Mouse (Mus musculus) heart, embryonic 14.5 days (tissue): ENCODE data around the gene Pga5. TPM values are rescaled to one million over a fixed set of nuclear protein-coding genes. Genes with fewer than 3 reads are reported as not detected.

Source experiments
- ATAC-seq: fragments of 200-750 bp; cut with Nextera tagmentation; 2 replicates; pipeline ENCODE4 v1.8.0; 2017; ENCODE audit warnings: low read depth, moderate TSS enrichment; ENCODE audit not compliant: insufficient number of reproducible peaks, insufficient read depth, low FRiP score
- H3K27ac ChIP-seq, 2 experiments: fragments of 200-500 bp in 1 of 2; fragments of 300-500 bp in 1 of 2; sonication (generic) in 1 of 2; replicated peaks in 1 of 2; 2 replicates each; pipeline ENCODE4 v1.5.1; 2012 to 2014; ENCODE audit warnings: low read depth in 2 of 2, low read length in 2 of 2, control low read depth in 1 of 2, mild to moderate bottlenecking in 1 of 2, mixed read lengths in 1 of 2; ENCODE audit not compliant: control insufficient read depth in 1 of 2, insufficient read depth in 1 of 2
- H3K27me3 ChIP-seq: fragments of 300-500 bp; sonication (generic); 2 replicates; pipeline ENCODE4 v1.6.1; 2014; ENCODE audit warnings: mild to moderate bottlenecking, low read length, control low read depth; ENCODE audit not compliant: control insufficient read depth, insufficient read depth
- H3K36me3 ChIP-seq: fragments of 300-500 bp; sonication (generic); 2 replicates; pipeline ENCODE4 v1.6.1; 2014; ENCODE audit warnings: mild to moderate bottlenecking, control low read depth, low read length, mixed read lengths; ENCODE audit not compliant: control insufficient read depth, insufficient read depth
- H3K4me1 ChIP-seq, 2 experiments: fragments of 200-500 bp in 1 of 2; fragments of 300-500 bp in 1 of 2; sonication (generic) in 1 of 2; 2 replicates each; pipeline ENCODE4 v1.6.1; 2012 to 2014; ENCODE audit warnings: low read length in 2 of 2, control low read depth in 1 of 2, mixed read lengths in 1 of 2; ENCODE audit not compliant: control insufficient read depth in 2 of 2, insufficient read depth in 2 of 2
- H3K4me2 ChIP-seq: fragments of 300-500 bp; sonication (generic); 2 replicates; pipeline ENCODE4 v1.6.1; 2014; ENCODE audit warnings: mild to moderate bottlenecking, low read length
- H3K4me3 ChIP-seq, 2 experiments: fragments of 200-500 bp in 1 of 2; fragments of 300-500 bp in 1 of 2; sonication (generic) in 1 of 2; 2 replicates each; pipeline ENCODE4 v1.5.1; 2012 to 2014; ENCODE audit warnings: low read length in 2 of 2, mild to moderate bottlenecking in 2 of 2, control low read depth in 1 of 2, low read depth in 1 of 2, moderate library complexity in 1 of 2; ENCODE audit not compliant: control insufficient read depth in 1 of 2, insufficient read depth in 1 of 2
- H3K9ac ChIP-seq: fragments of 300-500 bp; sonication (generic); 2 replicates; pipeline ENCODE4 v1.6.1; 2014; ENCODE audit warnings: mild to moderate bottlenecking, low read length
- H3K9me3 ChIP-seq: fragments of 300-500 bp; sonication (generic); 2 replicates; pipeline ENCODE4 v1.6.1; 2016; ENCODE audit warnings: low read length, control low read depth; ENCODE audit not compliant: control insufficient read depth
- WGBS: fragments of 180-500 bp; shearing (Covaris S2); extraction: QIAGEN DNeasy Blood & Tissue Kit; methylation state at CpG from one replicate; pipeline ENCODE4 v1.1.7; 2014; 5-methylcytosine and 5-hydroxymethylcytosine counted together
- polyA plus RNA-seq: library from polyadenylated mRNA; unstranded; fragments of >200 nt; fragmentation: Nextera tagmentation; extraction: Ambion mirVana; gene quantifications from 2 replicates; pipeline ENCODE4 v1.2.1, GENCODE M21; 2014

The Pga5 gene
- polyA plus RNA-seq, 1 experiment from 2014 or later, result not detected

- Histone ChIP-seq H3K9me3 (no peaks in the 10 kb centered on the region), H3K9ac (no peak overlapping the region), H3K27ac (peak overlapping the region; percentile 3 to 53; a peak in 1 of 4 replicates), H3K4me3 (no peak overlapping the region), H3K4me2 (no peak overlapping the region), H3K4me1 (peaks cover 19 to 24% of the 10 kb centered on the region in 2 experiments), H3K36me3 (peaks cover 13% of the 10 kb centered on the region), H3K27me3 (no peaks in the 10 kb centered on the region)
- WGBS, result 37% methylated on average over 7 of the region's 7 CpGs
- peak; percentile 37; the same call in 1 of the 2 replicates for ATAC-seq
Observed at GRCm38 (mm10) chr19:10718251-10718775, 40.4 kb upstream of the Pga5 start.

GRCm38 (mm10) chr19:10715476-10715875 lies 37.6 kb upstream of the Pga5 start:
- Histone ChIP-seq H3K36me3 (peaks cover 41% of the 10 kb centered on the region), H3K4me1 (peaks cover 14 to 24% of the 10 kb centered on the region in 2 experiments), H3K4me2 (no peak overlapping the region), H3K27me3 (no peaks in the 10 kb centered on the region), H3K9me3 (no peaks in the 10 kb centered on the region), H3K9ac (no peak overlapping the region), H3K4me3 (no peak overlapping the region), H3K27ac (no peak overlapping the region)
- no peak for ATAC-seq
- 83% methylated on average over 6 of the region's 6 CpGs for WGBS

- peaks cover 14 to 24% of the 10 kb centered on the region in 2 experiments for H3K4me1 ChIP-seq
- no peak for ATAC-seq
- H3K27ac ChIP-seq, result no peak overlapping the region
- H3K27me3 ChIP-seq, result no peaks in the 10 kb centered on the region
- peaks cover 43% of the 10 kb centered on the region for H3K36me3 ChIP-seq
- 57% methylated on average over 4 of the region's 4 CpGs for WGBS
- no peaks in the 10 kb centered on the region for H3K9me3 ChIP-seq
- H3K9ac ChIP-seq, result no peak overlapping the region
- no peak overlapping the region for H3K4me3 ChIP-seq
- H3K4me2 ChIP-seq, result no peak overlapping the region
Observed at GRCm38 (mm10) chr19:10714682-10715475, 37.0 kb upstream of the Pga5 start.

- Histone ChIP-seq H3K4me1 (peaks cover 15 to 25% of the 10 kb centered on the region in 2 experiments), H3K27ac (no peak overlapping the region), H3K9ac (no peak overlapping the region), H3K36me3 (peaks cover 43% of the 10 kb centered on the region), H3K27me3 (no peaks in the 10 kb centered on the region), H3K9me3 (no peaks in the 10 kb centered on the region), H3K4me2 (no peak overlapping the region), H3K4me3 (no peak overlapping the region)
- no peak for ATAC-seq
- WGBS, result 81% methylated on average over 6 of the region's 6 CpGs
Observed at GRCm38 (mm10) chr19:10714168-10714567, 36.3 kb upstream of the Pga5 start.

- 90% methylated on average over 10 of the region's 10 CpGs for WGBS
- Histone ChIP-seq H3K4me1 (peaks cover 20 to 28% of the 10 kb centered on the region in 2 experiments), H3K9me3 (no peaks in the 10 kb centered on the region), H3K9ac (no peak overlapping the region), H3K27me3 (no peaks in the 10 kb centered on the region), H3K27ac (no peak overlapping the region), H3K36me3 (peaks cover 43% of the 10 kb centered on the region), H3K4me2 (no peak overlapping the region), H3K4me3 (no peak overlapping the region)
- ATAC-seq, result no peak
Observed at GRCm38 (mm10) chr19:10713551-10713950, 35.7 kb upstream of the Pga5 start.

- Histone ChIP-seq H3K27me3 (no peaks in the 10 kb centered on the region), H3K27ac (no peak overlapping the region), H3K9ac (no peak overlapping the region), H3K4me3 (no peak overlapping the region), H3K9me3 (no peaks in the 10 kb centered on the region), H3K4me1 (peaks cover 15 to 22% of the 10 kb centered on the region in 2 experiments), H3K4me2 (no peak overlapping the region), H3K36me3 (peaks cover 47% of the 10 kb centered on the region)
- ATAC-seq, result no peak
- WGBS, result 93% methylated on average over 12 of the region's 12 CpGs
Observed at GRCm38 (mm10) chr19:10712646-10713045, 34.8 kb upstream of the Pga5 start.

GRCm38 (mm10) chr19:10712194-10712593 lies 34.3 kb upstream of the Pga5 start:
- Histone ChIP-seq H3K27ac (no peak overlapping the region), H3K36me3 (peaks cover 51% of the 10 kb centered on the region), H3K4me3 (no peak overlapping the region), H3K4me1 (peaks cover 17 to 25% of the 10 kb centered on the region in 2 experiments), H3K9ac (no peak overlapping the region), H3K4me2 (no peak overlapping the region), H3K27me3 (no peaks in the 10 kb centered on the region), H3K9me3 (no peaks in the 10 kb centered on the region)
- ATAC-seq, result no peak
- 91% methylated on average over 7 of the region's 7 CpGs for WGBS
